Mouse (Mus musculus) E14TG2a.4 (cell line): Measurements from ENCODE around the gene Terb2.

ENCODE experiments used
- CTCF ChIP-seq: conservative IDR thresholded peaks from 2 replicates; pipeline ENCODE4 v1.5.1; 2014; ENCODE audit warnings: low read length
- NANOG ChIP-seq: IDR thresholded peaks from 2 replicates; pipeline ENCODE4 v1.6.1; 2014; ENCODE audit warnings: borderline replicate concordance, low read length, mixed read lengths
- POU5F1 ChIP-seq: IDR thresholded peaks from 2 replicates; pipeline ENCODE4 v1.6.1; 2014; ENCODE audit warnings: low read length, borderline replicate concordance

GRCm38 (mm10) chr2:122201501-122201900 is 15.4 kb downstream of the Terb2 start:
- TF ChIP-seq CTCF (no peak), POU5F1 (no peak), NANOG (no peak)
